Mouse (Mus musculus): ENCODE measurements around the gene Ankrd36. TPM values are rescaled to one million over a fixed set of nuclear protein-coding genes. Genes with fewer than 3 reads are reported as not detected.
"Not testable (repeated sequence)": the region's sequence is repeated elsewhere in the genome, so short reads cannot be mapped to it uniquely, and the experiment has no call there.

Gene Ankrd36
- polyA plus RNA-seq, 1 experiment from 2014 or later = 0.10 TPM

DNA sequence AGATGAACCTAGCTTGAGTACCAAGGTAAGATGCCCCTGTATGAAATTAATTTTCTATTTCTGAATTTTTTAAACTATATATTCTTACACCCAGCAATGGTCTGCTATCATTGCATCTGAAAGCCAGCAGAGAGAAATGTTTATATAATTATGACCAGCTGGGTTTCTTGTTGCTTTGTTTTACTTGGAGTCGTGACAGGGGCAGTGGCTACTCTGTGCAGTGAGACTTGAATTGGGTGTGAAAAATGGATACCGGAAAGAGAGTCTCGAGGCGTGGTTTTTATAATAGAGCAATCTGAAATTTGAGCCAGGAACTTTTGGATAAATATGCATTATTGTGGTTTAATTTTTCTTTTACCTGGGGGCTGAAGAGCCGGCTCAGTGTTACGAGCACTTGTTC lies 27.3 kb downstream of the Ankrd36 start:
- no peaks in the 10 kb centered on the region for H3K4me1 ChIP-seq (ENCODE audit: control insufficient read depth, insufficient read depth, low read length)
- no peak overlapping the region for H3K27ac ChIP-seq (ENCODE audit: low read length)
- WGBS = 64% methylated on average over 6 of the region's 6 CpGs
- no peaks in the 10 kb centered on the region for H3K27me3 ChIP-seq (ENCODE audit: control insufficient read depth, insufficient read depth, low read length)
- ATAC-seq (ENCODE audit: insufficient read depth, low FRiP score) = no peak
- no peaks in the 10 kb centered on the region for H3K36me3 ChIP-seq (ENCODE audit: control insufficient read depth, insufficient read depth, low read length)
- no peak overlapping the region for H3K9ac ChIP-seq (ENCODE audit: low read length)
- no peak overlapping the region for H3K4me2 ChIP-seq (ENCODE audit: low read depth, low read length)
- no peaks in the 10 kb centered on the region for H3K9me3 ChIP-seq (replicated peaks; ENCODE audit: control insufficient read depth, low read length)
- no peak overlapping the region for H3K4me3 ChIP-seq (replicated peaks; ENCODE audit: low read length)

DNA sequence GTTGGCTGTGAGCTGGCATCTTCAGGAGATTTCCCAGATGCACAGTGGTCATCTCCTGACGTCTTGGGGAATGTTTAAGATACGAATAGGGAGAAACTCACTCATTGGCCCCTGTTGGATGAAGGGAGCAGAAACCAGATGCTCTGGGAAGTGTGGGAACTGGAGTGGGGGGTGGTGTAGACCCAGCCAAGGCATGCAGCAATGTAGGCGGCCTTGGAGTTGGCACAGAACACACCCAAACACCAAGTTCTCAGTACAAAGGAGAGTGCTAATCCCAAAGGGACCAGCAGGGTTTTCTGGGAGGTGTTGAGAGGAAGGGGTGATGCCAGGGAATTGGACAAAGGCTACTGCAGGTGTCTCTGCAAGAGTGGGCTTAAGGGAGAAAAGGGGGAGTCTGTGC lies 35.9 kb downstream of the Ankrd36 start:
- H3K4me2 ChIP-seq (ENCODE audit: low read depth, low read length) = no peak overlapping the region
- no peak overlapping the region for H3K4me3 ChIP-seq (replicated peaks; ENCODE audit: low read length)
- WGBS = 73% methylated on average over 3 of the region's 3 CpGs

GRCm38 (mm10) chr11:5611918-5612317 lies 42.4 kb downstream of the Ankrd36 start:
- ATAC-seq (ENCODE audit: insufficient read depth, low FRiP score); H3K4me2 ChIP-seq (ENCODE audit: low read depth, low read length); H3K27ac ChIP-seq (ENCODE audit: low read length); H3K4me1 ChIP-seq (ENCODE audit: control insufficient read depth, insufficient read depth, low read length); H3K36me3 ChIP-seq (ENCODE audit: control insufficient read depth, insufficient read depth, low read length); H3K27me3 ChIP-seq (ENCODE audit: control insufficient read depth, insufficient read depth, low read length); H3K9ac ChIP-seq (ENCODE audit: low read length); H3K4me3 ChIP-seq (replicated peaks; ENCODE audit: low read length); H3K9me3 ChIP-seq (replicated peaks; ENCODE audit: control insufficient read depth, low read length): not testable (repeated sequence)
- 53% methylated on average over 1 of the region's 1 CpGs for WGBS

More for the DNA sequence above, 35.9 kb downstream of the Ankrd36 start:
- H3K27me3 ChIP-seq (ENCODE audit: control insufficient read depth, insufficient read depth, low read length) = no peaks in the 10 kb centered on the region
- H3K9ac ChIP-seq (ENCODE audit: low read length) = no peak overlapping the region
- H3K9me3 ChIP-seq (replicated peaks; ENCODE audit: control insufficient read depth, low read length) = no peaks in the 10 kb centered on the region
- no peak for ATAC-seq (ENCODE audit: insufficient read depth, low FRiP score)
- no peak overlapping the region for H3K27ac ChIP-seq (ENCODE audit: low read length)
- H3K4me1 ChIP-seq (ENCODE audit: control insufficient read depth, insufficient read depth, low read length) = no peaks in the 10 kb centered on the region
- H3K36me3 ChIP-seq (ENCODE audit: control insufficient read depth, insufficient read depth, low read length) = no peaks in the 10 kb centered on the region

- H3K4me3 ChIP-seq (replicated peaks; ENCODE audit: low read length) = no peak overlapping the region
- no peaks in the 10 kb centered on the region for H3K27me3 ChIP-seq (ENCODE audit: control insufficient read depth, insufficient read depth, low read length)
- ATAC-seq (ENCODE audit: insufficient read depth, low FRiP score) = no peak
- H3K9ac ChIP-seq (ENCODE audit: low read length) = no peak overlapping the region
- 63% methylated on average over 3 of the region's 3 CpGs for WGBS
- H3K27ac ChIP-seq (ENCODE audit: low read length) = no peak overlapping the region
- H3K4me2 ChIP-seq (ENCODE audit: low read depth, low read length) = no peak overlapping the region
- H3K4me1 ChIP-seq (ENCODE audit: control insufficient read depth, insufficient read depth, low read length) = no peaks in the 10 kb centered on the region
- no peaks in the 10 kb centered on the region for H3K36me3 ChIP-seq (ENCODE audit: control insufficient read depth, insufficient read depth, low read length)
- H3K9me3 ChIP-seq (replicated peaks; ENCODE audit: control insufficient read depth, low read length) = no peaks in the 10 kb centered on the region
These were observed 45.0 kb downstream of the Ankrd36 start for GRCm38 (mm10) chr11:5614453-5614852.

DNA sequence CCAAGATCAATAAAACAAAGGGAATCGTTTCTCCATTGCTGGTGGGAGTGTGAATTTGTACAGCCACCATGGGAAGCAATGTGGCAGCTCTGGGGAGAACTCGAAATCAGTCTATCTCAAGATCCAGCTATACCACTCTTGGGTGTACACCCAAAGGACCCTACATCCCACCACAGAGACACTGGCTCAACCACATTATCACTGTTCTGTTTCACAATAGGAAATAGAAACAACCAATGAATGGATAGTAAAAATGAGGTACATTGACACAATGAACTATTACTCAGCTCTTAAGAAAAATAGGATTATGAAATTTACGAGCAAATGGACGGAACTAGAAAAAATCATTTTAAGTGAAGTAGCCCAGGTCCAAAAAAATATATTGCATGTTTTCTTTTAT lies 55.6 kb downstream of the Ankrd36 start:
- no peak for ATAC-seq (ENCODE audit: insufficient read depth, low FRiP score)
- no peak overlapping the region for H3K4me2 ChIP-seq (ENCODE audit: low read depth, low read length)
- no peaks in the 10 kb centered on the region for H3K27me3 ChIP-seq (ENCODE audit: control insufficient read depth, insufficient read depth, low read length)
- no peaks in the 10 kb centered on the region for H3K9me3 ChIP-seq (replicated peaks; ENCODE audit: control insufficient read depth, low read length)
- H3K9ac ChIP-seq (ENCODE audit: low read length) = no peak overlapping the region
- H3K4me3 ChIP-seq (replicated peaks; ENCODE audit: low read length) = no peak overlapping the region
- H3K27ac ChIP-seq (ENCODE audit: low read length) = no peak overlapping the region
- 78% methylated on average over 4 of the region's 4 CpGs for WGBS
- no peaks in the 10 kb centered on the region for H3K4me1 ChIP-seq (ENCODE audit: control insufficient read depth, insufficient read depth, low read length)
- H3K36me3 ChIP-seq (ENCODE audit: control insufficient read depth, insufficient read depth, low read length) = no peaks in the 10 kb centered on the region

DNA sequence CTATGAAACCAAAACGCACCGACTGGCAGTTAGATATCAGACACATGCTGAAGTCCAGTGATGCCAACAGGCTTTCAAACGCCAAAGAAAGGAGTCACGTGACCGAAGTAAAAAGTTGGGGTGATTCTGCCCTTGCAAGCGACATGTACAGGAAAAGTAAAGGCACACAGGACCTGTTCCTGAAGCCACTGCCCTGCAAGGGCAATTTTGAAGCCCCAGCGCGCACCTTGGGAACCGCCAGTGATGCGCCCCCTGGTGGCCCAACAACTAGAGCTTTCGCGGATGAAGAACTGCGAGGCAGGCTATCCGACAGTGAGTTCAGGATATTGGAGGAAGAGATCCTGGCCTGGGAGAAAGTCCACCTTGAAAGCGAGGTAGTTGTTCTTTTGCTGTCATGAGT lies 59.5 kb downstream of the Ankrd36 start:
- no peaks in the 10 kb centered on the region for H3K27me3 ChIP-seq (ENCODE audit: control insufficient read depth, insufficient read depth, low read length)

DNA sequence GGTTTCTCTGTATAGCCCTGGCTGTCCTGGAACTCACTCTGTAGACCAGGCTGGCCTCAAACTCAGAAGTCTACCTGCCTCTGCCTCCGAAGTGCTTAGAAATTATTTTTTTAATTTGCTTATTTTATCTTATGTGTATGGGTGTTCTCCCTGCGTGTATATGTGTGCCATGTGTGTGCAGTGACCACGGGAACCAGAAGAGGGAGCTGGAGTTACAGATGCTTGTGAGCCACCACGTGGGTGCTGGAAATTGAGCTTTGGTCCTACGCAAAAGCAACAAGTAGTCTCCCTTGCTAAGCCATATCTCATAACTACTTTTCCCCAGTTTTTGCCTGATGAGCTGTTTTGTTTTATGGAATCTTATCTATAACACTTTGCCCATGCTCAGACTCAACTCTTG lies 73.6 kb downstream of the Ankrd36 start:
- H3K4me1 ChIP-seq (ENCODE audit: control insufficient read depth, insufficient read depth, low read length) = no peaks in the 10 kb centered on the region
- no peaks in the 10 kb centered on the region for H3K36me3 ChIP-seq (ENCODE audit: control insufficient read depth, insufficient read depth, low read length)
- no peaks in the 10 kb centered on the region for H3K27me3 ChIP-seq (ENCODE audit: control insufficient read depth, insufficient read depth, low read length)
- no peak for ATAC-seq (ENCODE audit: insufficient read depth, low FRiP score)
- no peak overlapping the region for H3K9ac ChIP-seq (ENCODE audit: low read length)
- H3K27ac ChIP-seq (ENCODE audit: low read length) = no peak overlapping the region
- 82% methylated on average over 5 of the region's 5 CpGs for WGBS
- H3K9me3 ChIP-seq (replicated peaks; ENCODE audit: control insufficient read depth, low read length) = no peaks in the 10 kb centered on the region
- H3K4me2 ChIP-seq (ENCODE audit: low read depth, low read length) = no peak overlapping the region
- H3K4me3 ChIP-seq (replicated peaks; ENCODE audit: low read length) = no peak overlapping the region

More for the DNA sequence above, 59.5 kb downstream of the Ankrd36 start:
- no peak overlapping the region for H3K9ac ChIP-seq (ENCODE audit: low read length)
- no peaks in the 10 kb centered on the region for H3K9me3 ChIP-seq (replicated peaks; ENCODE audit: control insufficient read depth, low read length)
- H3K4me2 ChIP-seq (ENCODE audit: low read depth, low read length) = no peak overlapping the region
- H3K36me3 ChIP-seq (ENCODE audit: control insufficient read depth, insufficient read depth, low read length) = no peaks in the 10 kb centered on the region
- no peak overlapping the region for H3K27ac ChIP-seq (ENCODE audit: low read length)
- H3K4me3 ChIP-seq (replicated peaks; ENCODE audit: low read length) = no peak overlapping the region
- H3K4me1 ChIP-seq (ENCODE audit: control insufficient read depth, insufficient read depth, low read length) = no peaks in the 10 kb centered on the region
- 18% methylated on average over 15 of the region's 15 CpGs for WGBS
- ATAC-seq (ENCODE audit: insufficient read depth, low FRiP score) = no peak

GRCm38 (mm10) chr11:5650321-5650720 lies 80.8 kb downstream of the Ankrd36 start:
- ATAC-seq (ENCODE audit: insufficient read depth, low FRiP score) = no peak

DNA sequence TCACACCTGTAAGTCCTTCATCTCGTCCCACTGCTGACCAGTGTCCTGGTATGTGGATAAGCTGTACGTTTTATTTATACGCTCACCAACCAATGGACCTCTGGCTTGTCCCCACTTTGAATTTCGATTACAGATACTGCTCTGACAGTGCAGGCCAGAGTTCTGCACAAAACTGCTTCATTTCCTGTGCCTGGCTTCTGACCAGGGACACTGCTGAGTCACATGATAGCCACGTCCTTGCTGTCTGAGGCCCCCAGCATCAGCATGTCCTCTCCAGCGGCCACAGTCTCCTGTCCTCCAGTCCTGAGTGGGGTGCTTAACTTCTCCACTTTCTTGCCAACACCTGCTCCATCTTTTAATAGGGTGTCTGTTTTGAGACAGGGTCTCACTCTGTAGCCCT lies 113.1 kb downstream of the Ankrd36 start:
- Histone ChIP-seq H3K4me3 (replicated peaks; ENCODE audit: low read length) (no peak overlapping the region), H3K9me3 (replicated peaks; ENCODE audit: control insufficient read depth, low read length) (no peaks in the 10 kb centered on the region), H3K27me3 (ENCODE audit: control insufficient read depth, insufficient read depth, low read length) (no peaks in the 10 kb centered on the region), H3K9ac (ENCODE audit: low read length) (no peak overlapping the region), H3K27ac (ENCODE audit: low read length) (no peak overlapping the region), H3K4me2 (ENCODE audit: low read depth, low read length) (no peak overlapping the region), H3K4me1 (ENCODE audit: control insufficient read depth, insufficient read depth, low read length) (no peaks in the 10 kb centered on the region), H3K36me3 (ENCODE audit: control insufficient read depth, insufficient read depth, low read length) (no peaks in the 10 kb centered on the region)
- 52% methylated on average over 6 of the region's 6 CpGs for WGBS
- ATAC-seq (ENCODE audit: insufficient read depth, low FRiP score) = peak; percentile 44; the same call in 1 of the 2 replicates

More at GRCm38 (mm10) chr11:5650321-5650720, 80.8 kb downstream of the Ankrd36 start:
- Histone ChIP-seq H3K4me2 (ENCODE audit: low read depth, low read length) (no peak overlapping the region), H3K27ac (ENCODE audit: low read length) (no peak overlapping the region), H3K36me3 (ENCODE audit: control insufficient read depth, insufficient read depth, low read length) (no peaks in the 10 kb centered on the region), H3K27me3 (ENCODE audit: control insufficient read depth, insufficient read depth, low read length) (no peaks in the 10 kb centered on the region), H3K9me3 (replicated peaks; ENCODE audit: control insufficient read depth, low read length) (no peaks in the 10 kb centered on the region), H3K9ac (ENCODE audit: low read length) (no peak overlapping the region), H3K4me3 (replicated peaks; ENCODE audit: low read length) (no peak overlapping the region), H3K4me1 (ENCODE audit: control insufficient read depth, insufficient read depth, low read length) (no peaks in the 10 kb centered on the region)
- WGBS = 67% methylated on average over 7 of the region's 7 CpGs

- Histone ChIP-seq H3K9me3 (replicated peaks; ENCODE audit: control insufficient read depth, low read length) (no peaks in the 10 kb centered on the region), H3K4me3 (replicated peaks; ENCODE audit: low read length) (no peak overlapping the region), H3K36me3 (ENCODE audit: control insufficient read depth, insufficient read depth, low read length) (no peaks in the 10 kb centered on the region), H3K9ac (ENCODE audit: low read length) (no peak overlapping the region), H3K4me2 (ENCODE audit: low read depth, low read length) (no peak overlapping the region), H3K27me3 (ENCODE audit: control insufficient read depth, insufficient read depth, low read length) (no peaks in the 10 kb centered on the region), H3K27ac (ENCODE audit: low read length) (no peak overlapping the region), H3K4me1 (ENCODE audit: control insufficient read depth, insufficient read depth, low read length) (no peaks in the 10 kb centered on the region)
- no peak for ATAC-seq (ENCODE audit: insufficient read depth, low FRiP score)
- 30% methylated on average over 7 of the region's 7 CpGs for WGBS
These were observed 114.8 kb downstream of the Ankrd36 start for GRCm38 (mm10) chr11:5684283-5684682.
